Mouse (Mus musculus) forebrain, embryonic 15.5 days (tissue): ENCODE data around the gene Spem1. TPM values are rescaled to one million over a fixed set of nuclear protein-coding genes. Genes with fewer than 3 reads are reported as not detected.

Experiments used
- ATAC-seq: fragments of 200-750 bp; cut with Nextera tagmentation; replicated peaks from 2 replicates; pipeline ENCODE4 v1.8.0; 2017; ENCODE audit warnings: mild to moderate bottlenecking, moderate TSS enrichment, moderate library complexity
- H3K27ac ChIP-seq: fragments of 300-500 bp; sonication (generic); replicated peaks from 2 replicates; pipeline ENCODE4 v1.5.1; 2015; ENCODE audit warnings: mild to moderate bottlenecking, inconsistent platforms
- H3K27me3 ChIP-seq: fragments of 300-500 bp; sonication (generic); 2 replicates; pipeline ENCODE4 v1.6.1; 2015; ENCODE audit warnings: inconsistent platforms
- H3K36me3 ChIP-seq: fragments of 300-500 bp; sonication (generic); 2 replicates; pipeline ENCODE4 v1.6.1; 2015; ENCODE audit warnings: mild to moderate bottlenecking, inconsistent platforms
- H3K4me1 ChIP-seq: fragments of 300-500 bp; sonication (generic); 2 replicates; pipeline ENCODE4 v1.6.1; 2015; ENCODE audit warnings: inconsistent platforms
- H3K4me2 ChIP-seq: fragments of 300-500 bp; sonication (generic); replicated peaks from 2 replicates; pipeline ENCODE4 v1.6.1; 2015; ENCODE audit warnings: mild to moderate bottlenecking, inconsistent platforms
- H3K4me3 ChIP-seq: fragments of 300-500 bp; sonication (generic); 2 replicates; pipeline ENCODE4 v1.5.1; 2015; ENCODE audit warnings: mild to moderate bottlenecking, inconsistent platforms
- H3K9ac ChIP-seq: fragments of 300-500 bp; sonication (generic); replicated peaks from 2 replicates; pipeline ENCODE4 v1.6.1; 2015; ENCODE audit warnings: mild to moderate bottlenecking, inconsistent platforms
- H3K9me3 ChIP-seq: fragments of 300-500 bp; sonication (generic); 2 replicates; pipeline ENCODE4 v1.6.1; 2016; ENCODE audit warnings: inconsistent platforms
- WGBS: fragments of 180-500 bp; shearing (Covaris S2); methylation state at CpG from one replicate; pipeline ENCODE4 v1.1.7; 2015; ENCODE audit warnings: mixed read lengths; 5-methylcytosine and 5-hydroxymethylcytosine counted together
- polyA plus RNA-seq: library from polyadenylated mRNA; unstranded; fragments of >200 nt; fragmentation: Nextera tagmentation; extraction: Ambion mirVana; gene quantifications from 2 replicates; pipeline ENCODE4 v1.2.1, GENCODE M21; 2015

The Spem1 gene
- polyA plus RNA-seq, 1 experiment from 2014 or later = 0.33 TPM

DNA sequence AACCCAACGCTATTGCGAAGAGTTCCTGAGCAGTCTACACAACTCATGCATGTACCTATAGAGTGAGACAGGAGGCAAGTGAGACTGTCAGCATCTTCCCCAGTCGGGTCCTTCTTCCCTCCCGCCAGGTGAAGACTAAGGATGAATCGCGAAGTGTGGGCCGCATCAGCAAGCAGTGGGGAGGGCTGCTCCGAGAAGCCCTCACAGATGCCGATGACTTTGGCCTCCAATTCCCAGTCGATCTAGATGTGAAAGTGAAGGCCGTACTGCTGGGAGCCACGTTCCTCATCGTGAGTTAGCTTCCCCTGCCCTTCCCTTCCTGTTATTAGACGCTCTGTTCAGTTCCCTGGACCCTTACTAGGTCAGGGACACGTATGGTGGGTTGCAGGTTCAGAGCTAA, 27.9 kb upstream of the Spem1 start:
- 94% methylated on average over 15 of the region's 15 CpGs for WGBS
- Histone ChIP-seq H3K4me3 (no peak overlapping the region), H3K9ac (no peak overlapping the region), H3K4me2 (no peak overlapping the region), H3K27me3 (no peaks in the 10 kb centered on the region), H3K4me1 (peaks cover 31% of the 10 kb centered on the region), H3K27ac (no peak overlapping the region), H3K36me3 (peaks cover 35% of the 10 kb centered on the region), H3K9me3 (no peaks in the 10 kb centered on the region)
- no peak for ATAC-seq

- WGBS = 92% methylated on average over 9 of the region's 9 CpGs
- H3K4me1 ChIP-seq = peaks cover 31% of the 10 kb centered on the region
- ATAC-seq = no peak
- peaks cover 35% of the 10 kb centered on the region for H3K36me3 ChIP-seq
- no peaks in the 10 kb centered on the region for H3K27me3 ChIP-seq
- H3K9me3 ChIP-seq = no peaks in the 10 kb centered on the region
- H3K27ac ChIP-seq = no peak overlapping the region
- no peak overlapping the region for H3K4me2 ChIP-seq
- no peak overlapping the region for H3K9ac ChIP-seq
- no peak overlapping the region for H3K4me3 ChIP-seq
Observed at GRCm38 (mm10) chr11:69849128-69849527, 27.1 kb upstream of the Spem1 start.

GRCm38 (mm10) chr11:69848021-69848420, 26.0 kb upstream of the Spem1 start:
- no peak overlapping the region for H3K27ac ChIP-seq
- H3K9ac ChIP-seq = no peak overlapping the region; the same call in 1 of the 2 replicates
- no peaks in the 10 kb centered on the region for H3K9me3 ChIP-seq
- peaks cover 31% of the 10 kb centered on the region for H3K4me1 ChIP-seq
- ATAC-seq = no peak
- peaks cover 35% of the 10 kb centered on the region for H3K36me3 ChIP-seq
- WGBS = 97% methylated on average over 6 of the region's 6 CpGs
- peak overlapping the region; percentile 58 for H3K4me3 ChIP-seq
- no peaks in the 10 kb centered on the region for H3K27me3 ChIP-seq
- peak overlapping the region; percentile 86 for H3K4me2 ChIP-seq

DNA sequence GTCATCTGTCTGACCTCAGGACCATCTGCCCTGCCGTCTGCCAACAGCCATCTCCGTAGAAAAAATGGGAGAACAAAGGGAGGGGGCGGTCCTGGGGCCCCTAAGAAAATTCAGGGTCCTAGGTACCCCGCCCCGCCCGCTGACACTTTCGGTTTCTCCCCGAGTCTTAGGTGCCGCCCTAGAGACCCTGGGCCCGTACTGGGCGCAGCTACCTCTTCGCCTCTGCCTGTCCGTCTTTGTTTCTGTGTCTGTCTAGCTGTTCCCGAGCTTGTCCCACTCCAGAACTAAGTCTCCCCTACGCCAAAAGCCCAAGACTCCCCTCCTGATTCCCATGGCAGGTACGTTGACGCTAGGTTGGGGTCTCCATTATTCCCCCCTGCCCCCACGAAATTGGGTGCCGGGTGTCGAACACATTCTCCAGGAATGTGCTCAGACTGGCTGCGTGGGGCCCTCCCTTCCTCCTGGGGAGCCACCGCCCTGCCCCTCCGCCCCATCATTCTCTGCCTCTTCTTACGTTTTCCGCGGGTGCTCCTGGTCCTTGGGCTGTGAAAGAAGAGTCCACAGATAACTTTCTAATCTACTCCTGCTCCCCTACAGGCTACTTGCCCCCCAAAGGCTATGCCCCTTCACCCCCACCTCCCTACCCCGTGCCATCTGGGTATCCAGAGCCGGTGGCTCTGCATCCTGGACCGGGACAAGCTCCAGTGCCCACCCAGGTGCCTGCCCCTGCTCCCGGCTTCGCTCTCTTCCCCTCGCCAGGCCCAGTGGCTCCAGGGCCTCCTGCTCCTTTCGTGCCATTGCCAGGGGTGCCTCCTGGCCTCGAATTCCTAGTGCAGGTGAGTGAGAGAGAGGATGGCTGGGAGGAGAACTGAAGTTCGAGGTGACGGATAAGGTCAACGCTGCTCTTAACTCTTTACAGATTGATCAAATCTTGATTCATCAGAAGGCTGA, 25.0 kb upstream of the Spem1 start:
- H3K4me1 ChIP-seq = peaks cover 31% of the 10 kb centered on the region
- H3K4me3 ChIP-seq = peak overlapping the region; percentile 58
- 13% methylated on average over 37 of the region's 37 CpGs for WGBS
- H3K36me3 ChIP-seq = peaks cover 35% of the 10 kb centered on the region
- peak overlapping the region; percentile 97 for H3K27ac ChIP-seq
- H3K9ac ChIP-seq = peak overlapping the region; percentile 66
- peak; percentile 41 for ATAC-seq
- H3K9me3 ChIP-seq = no peaks in the 10 kb centered on the region
- H3K4me2 ChIP-seq = peak overlapping the region; percentile 86
- H3K27me3 ChIP-seq = no peaks in the 10 kb centered on the region

GRCm38 (mm10) chr11:69846198-69846680, 24.3 kb upstream of the Spem1 start, which contains the start of gene Plscr3:
Gene Plscr3, plus strand, starts transcription at chr11:69846376.
- peaks cover 29% of the 10 kb centered on the region for H3K36me3 ChIP-seq
- peak within 1 kb of the TSS; percentile 58 for H3K4me3 ChIP-seq

DNA sequence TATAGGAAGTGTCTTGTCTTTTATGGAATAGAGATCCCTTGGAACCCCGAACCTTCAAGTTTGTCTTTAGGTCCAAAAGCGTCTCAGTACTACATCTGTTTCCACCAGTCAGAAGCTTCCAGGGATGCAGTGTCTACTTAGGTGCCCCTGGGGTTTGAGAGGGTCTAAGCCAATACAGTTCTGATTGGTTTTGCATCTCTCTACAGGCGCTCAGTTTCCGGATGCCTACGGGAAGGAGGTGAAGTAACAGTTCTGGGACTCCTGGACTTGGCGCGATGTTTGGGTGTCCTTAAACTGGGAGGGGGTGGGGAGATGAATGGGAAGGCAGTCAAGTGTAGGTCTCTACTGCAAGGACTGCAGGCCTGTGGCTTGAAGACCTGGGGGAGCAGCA, 16.7 kb upstream of the Spem1 start:
- H3K4me3 ChIP-seq = peak overlapping the region; percentile 95
- WGBS = under 1% methylated on average over 7 of the region's 7 CpGs

More at GRCm38 (mm10) chr11:69846198-69846680, 24.3 kb upstream of the Spem1 start, which contains the start of gene Plscr3:
- under 1% methylated on average over 33 of the region's 38 CpGs for whole genome bisulfite sequencing
- Histone ChIP-seq H3K27ac (peak within 1 kb of the TSS; percentile 97), H3K4me2 (peak within 1 kb of the TSS; percentile 86), H3K9ac (peak within 1 kb of the TSS; percentile 66), H3K9me3 (no peaks in the 10 kb centered on the region), H3K27me3 (no peaks in the 10 kb centered on the region), H3K4me1 (peaks cover 31% of the 10 kb centered on the region)
- ATAC-seq = peak; percentile 90

DNA sequence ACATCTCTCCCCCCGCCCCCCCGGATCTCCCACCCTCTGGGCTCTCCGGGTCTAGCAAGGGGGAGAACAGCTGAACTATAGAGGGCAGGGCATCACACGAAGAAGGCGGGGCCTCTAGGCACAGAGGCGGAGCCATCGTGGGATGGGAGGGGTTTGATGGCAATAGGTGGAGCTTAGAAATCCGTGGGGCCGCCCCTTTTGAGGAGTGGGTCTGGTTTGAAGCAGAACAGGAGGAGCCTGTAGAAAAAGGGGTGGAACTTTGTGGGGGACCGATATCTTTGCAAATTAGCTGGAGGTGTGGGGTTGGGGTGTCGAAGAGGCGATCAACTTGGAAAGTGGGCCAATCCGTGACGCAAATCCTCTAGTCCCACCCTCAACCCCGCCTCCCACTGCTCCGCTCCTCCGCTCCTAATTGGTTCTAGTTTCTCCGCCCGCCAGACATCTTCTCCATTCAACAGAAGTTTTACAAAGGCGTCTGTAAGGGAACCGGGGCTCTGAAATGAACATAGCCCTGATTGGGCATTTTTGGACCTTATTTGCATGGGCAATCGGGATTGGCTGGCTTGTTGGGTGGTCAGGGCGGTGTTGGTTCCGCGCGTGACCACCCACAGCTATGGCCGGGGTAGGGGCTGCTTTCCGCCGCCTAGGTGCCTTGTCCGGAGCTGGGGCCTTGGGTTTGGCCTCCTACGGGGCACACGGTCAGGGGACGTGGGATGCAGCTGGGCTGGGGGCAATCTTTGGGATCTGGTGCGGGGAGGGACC, 16.2 kb upstream of the Spem1 start, which contains the start of gene Tmem256:
Gene Tmem256 (plus strand): TSS at position 563 of the 762 bp plus-strand sequence.
- Histone ChIP-seq H3K27me3 (no peaks in the 10 kb centered on the region), H3K4me2 (peak within 1 kb of the TSS; percentile 96), H3K9me3 (no peaks in the 10 kb centered on the region), H3K9ac (peak within 1 kb of the TSS; percentile 94), H3K4me3 (peak within 1 kb of the TSS; percentile 95), H3K36me3 (peaks cover 4% of the 10 kb centered on the region), H3K27ac (peak within 1 kb of the TSS; percentile 98), H3K4me1 (peaks cover 45% of the 10 kb centered on the region)
- peak; percentile 88 for ATAC-seq
- under 1% methylated on average over 34 of the region's 34 CpGs for WGBS

More for the DNA sequence above, 16.7 kb upstream of the Spem1 start:
- peak; percentile 20 for ATAC-seq
- Histone ChIP-seq H3K9ac (peak overlapping the region; percentile 59), H3K4me1 (peaks cover 39% of the 10 kb centered on the region), H3K27me3 (no peaks in the 10 kb centered on the region), H3K4me2 (peak overlapping the region; percentile 96), H3K27ac (peak overlapping the region; percentile 98), H3K36me3 (no peaks in the 10 kb centered on the region), H3K9me3 (no peaks in the 10 kb centered on the region)

GRCm38 (mm10) chr11:69837604-69837951, 15.6 kb upstream of the Spem1 start, which contains the start of gene Nlgn2:
Gene Nlgn2, minus strand, starts transcription at chr11:69837784.
- Histone ChIP-seq H3K9me3 (no peaks in the 10 kb centered on the region), H3K4me1 (peaks cover 50% of the 10 kb centered on the region), H3K27ac (peak within 1 kb of the TSS; percentile 98), H3K9ac (peak within 1 kb of the TSS; percentile 94), H3K4me3 (peak within 1 kb of the TSS; percentile 95), H3K4me2 (peak within 1 kb of the TSS; percentile 96), H3K27me3 (no peaks in the 10 kb centered on the region), H3K36me3 (peaks cover 10% of the 10 kb centered on the region)
- peak; percentile 65 for ATAC-seq
- under 1% methylated on average over 32 of the region's 32 CpGs for WGBS

- Histone ChIP-seq H3K27me3 (no peaks in the 10 kb centered on the region), H3K27ac (peak overlapping the region; percentile 98), H3K36me3 (peaks cover 16% of the 10 kb centered on the region), H3K9ac (peak overlapping the region; percentile 94), H3K4me3 (peak overlapping the region; percentile 95), H3K4me1 (peaks cover 52% of the 10 kb centered on the region), H3K9me3 (no peaks in the 10 kb centered on the region), H3K4me2 (peak overlapping the region; percentile 96)
- peak; percentile 12 for ATAC-seq
- under 1% methylated on average over 51 of the region's 52 CpGs for WGBS
Observed at GRCm38 (mm10) chr11:69836703-69837576, 15.0 kb upstream of the Spem1 start.

- Histone ChIP-seq H3K4me2 (peak overlapping the region; percentile 96), H3K4me1 (peaks cover 52% of the 10 kb centered on the region), H3K27me3 (no peaks in the 10 kb centered on the region), H3K9ac (peak overlapping the region; percentile 94), H3K9me3 (no peaks in the 10 kb centered on the region), H3K4me3 (peak overlapping the region; percentile 95), H3K27ac (peak overlapping the region; percentile 98), H3K36me3 (peaks cover 19% of the 10 kb centered on the region)
- no peak for ATAC-seq
- 3% methylated on average over 4 of the region's 4 CpGs for WGBS
Observed at GRCm38 (mm10) chr11:69835966-69836335, 14.0 kb upstream of the Spem1 start.
